Mouse (Mus musculus) stomach, embryonic 15.5 days (tissue): ENCODE data around the gene Irak2. TPM values are rescaled to one million over a fixed set of nuclear protein-coding genes. Genes with fewer than 3 reads are reported as not detected.

ENCODE experiments used
- ATAC-seq: fragments of 200-750 bp; cut with Nextera tagmentation; 2 replicates; pipeline ENCODE4 v1.8.0; 2017; ENCODE audit warnings: low read depth, moderate number of reproducible peaks, moderate TSS enrichment; ENCODE audit not compliant: insufficient read depth, low FRiP score
- H3K27ac ChIP-seq: fragments of 300-500 bp; sonication (generic); 2 replicates; pipeline ENCODE4 v1.5.1; 2015; ENCODE audit warnings: mild to moderate bottlenecking, inconsistent platforms
- H3K27me3 ChIP-seq: fragments of 300-500 bp; sonication (generic); replicated peaks from 2 replicates; pipeline ENCODE4 v1.6.1; 2015; ENCODE audit warnings: inconsistent platforms
- H3K36me3 ChIP-seq: fragments of 300-500 bp; sonication (generic); 2 replicates; pipeline ENCODE4 v1.6.1; 2015; ENCODE audit warnings: inconsistent platforms
- H3K4me1 ChIP-seq: fragments of 300-500 bp; sonication (generic); 2 replicates; pipeline ENCODE4 v1.6.1; 2015; ENCODE audit warnings: inconsistent platforms
- H3K4me2 ChIP-seq: fragments of 300-500 bp; sonication (generic); 2 replicates; pipeline ENCODE4 v1.6.1; 2015; ENCODE audit warnings: mild to moderate bottlenecking, inconsistent platforms
- H3K4me3 ChIP-seq: fragments of 300-500 bp; sonication (generic); replicated peaks from 2 replicates; pipeline ENCODE4 v1.5.1; 2015; ENCODE audit warnings: inconsistent platforms
- H3K9ac ChIP-seq: fragments of 300-500 bp; sonication (generic); 2 replicates; pipeline ENCODE4 v1.6.1; 2015; ENCODE audit warnings: inconsistent platforms
- H3K9me3 ChIP-seq: fragments of 300-500 bp; sonication (generic); 2 replicates; pipeline ENCODE4 v1.6.1; 2016; ENCODE audit warnings: inconsistent platforms
- WGBS: fragments of 180-500 bp; shearing (Covaris S2); methylation state at CpG from one replicate; pipeline ENCODE4 v1.1.7; 2015; 5-methylcytosine and 5-hydroxymethylcytosine counted together
- polyA plus RNA-seq: library from polyadenylated mRNA; unstranded; fragments of >200 nt; fragmentation: Nextera tagmentation; extraction: Ambion mirVana; gene quantifications from 2 replicates; pipeline ENCODE4 v1.2.1, GENCODE M21; 2015

Irak2 gene
- polyA plus RNA-seq, 1 experiment from 2014 or later, result 8.0 TPM

DNA sequence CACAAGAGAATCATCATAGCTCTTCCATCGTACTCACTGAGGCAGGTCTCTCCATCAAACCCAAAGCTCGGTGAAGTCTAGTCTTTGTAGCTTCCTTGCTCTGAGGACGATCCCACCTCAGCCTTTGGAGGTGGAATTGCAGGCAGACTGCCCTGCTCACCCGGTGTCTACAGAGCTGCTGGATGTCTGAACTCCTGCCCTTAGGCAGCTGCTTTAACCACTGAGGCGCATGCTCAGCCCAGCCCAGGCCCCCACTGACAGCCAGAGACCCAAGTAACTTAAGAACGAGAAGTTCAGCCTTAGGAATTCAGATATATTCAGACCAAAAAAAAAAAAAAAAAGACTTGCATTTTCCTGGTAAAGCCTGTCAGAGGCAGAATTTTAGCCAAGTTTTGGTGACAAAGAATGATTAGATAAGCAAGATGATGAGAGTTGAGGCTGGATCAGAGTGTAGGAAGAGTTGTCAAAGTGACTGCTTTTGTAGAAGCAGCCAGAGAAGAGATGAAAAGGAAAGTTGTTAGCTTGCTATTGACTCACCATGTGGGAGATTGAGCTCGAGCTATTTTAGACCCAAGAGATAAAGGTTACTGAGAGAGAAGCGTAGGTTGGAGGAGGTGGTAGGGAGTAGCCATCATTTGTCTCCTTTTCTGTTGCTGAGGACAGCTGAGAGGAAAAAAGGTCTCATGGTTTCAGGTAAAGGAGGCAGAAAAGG, 25.9 kb upstream of the Irak2 start:
- Histone ChIP-seq H3K27me3 (no peaks in the 10 kb centered on the region), H3K4me1 (no peaks in the 10 kb centered on the region), H3K36me3 (peaks cover 43% of the 10 kb centered on the region), H3K4me2 (no peak overlapping the region), H3K9me3 (no peaks in the 10 kb centered on the region), H3K4me3 (no peak overlapping the region), H3K9ac (no peak overlapping the region), H3K27ac (no peak overlapping the region)
- no peak for ATAC-seq
- 82% methylated on average over 8 of the region's 8 CpGs for WGBS

DNA sequence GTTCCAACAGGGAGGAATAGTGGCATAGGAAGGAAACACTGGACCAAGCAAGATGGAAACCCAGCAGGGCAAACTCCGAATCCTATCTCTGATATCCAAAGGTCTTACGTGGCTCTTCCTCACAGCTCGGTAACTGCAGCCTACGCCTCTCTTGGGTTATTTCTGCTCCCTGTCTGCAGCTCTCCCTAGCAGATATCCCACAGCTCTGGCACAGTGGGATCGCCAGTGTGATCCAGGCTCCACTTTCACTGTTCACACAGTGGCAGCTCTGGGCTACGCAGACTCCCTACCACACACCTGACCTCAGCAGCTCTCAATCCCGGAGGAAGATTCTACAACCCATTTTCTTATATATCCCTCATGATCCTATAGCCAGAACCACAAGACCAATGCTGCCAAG, 24.1 kb upstream of the Irak2 start:
- Histone ChIP-seq H3K36me3 (peaks cover 48% of the 10 kb centered on the region), H3K4me3 (no peak overlapping the region), H3K27ac (no peak overlapping the region), H3K27me3 (no peaks in the 10 kb centered on the region), H3K4me1 (no peaks in the 10 kb centered on the region), H3K9me3 (no peaks in the 10 kb centered on the region), H3K9ac (no peak overlapping the region), H3K4me2 (no peak overlapping the region)
- 96% methylated on average over 7 of the region's 7 CpGs for WGBS
- no peak for ATAC-seq

- H3K9me3 ChIP-seq, result no peaks in the 10 kb centered on the region
- no peak for ATAC-seq
- WGBS, result 97% methylated on average over 8 of the region's 8 CpGs
Measured at GRCm38 (mm10) chr6:113614997-113615396, 23.3 kb upstream of the Irak2 start.

GRCm38 (mm10) chr6:113615489-113615888, 22.8 kb upstream of the Irak2 start:
- H3K4me3 ChIP-seq, result no peak overlapping the region
- no peak overlapping the region for H3K9ac ChIP-seq
- peaks cover 44% of the 10 kb centered on the region for H3K36me3 ChIP-seq
- H3K4me1 ChIP-seq, result no peaks in the 10 kb centered on the region
- no peaks in the 10 kb centered on the region for H3K27me3 ChIP-seq
- 89% methylated on average over 4 of the region's 4 CpGs for WGBS
- ATAC-seq, result no peak
- H3K27ac ChIP-seq, result no peak overlapping the region
- no peak overlapping the region for H3K4me2 ChIP-seq
- H3K9me3 ChIP-seq, result no peaks in the 10 kb centered on the region

More at GRCm38 (mm10) chr6:113614997-113615396, 23.3 kb upstream of the Irak2 start:
- Histone ChIP-seq H3K4me3 (no peak overlapping the region), H3K27me3 (no peaks in the 10 kb centered on the region), H3K9ac (no peak overlapping the region), H3K4me2 (no peak overlapping the region), H3K27ac (no peak overlapping the region), H3K36me3 (peaks cover 48% of the 10 kb centered on the region), H3K4me1 (no peaks in the 10 kb centered on the region)

- WGBS, result 57% methylated on average over 5 of the region's 5 CpGs
- H3K27me3 ChIP-seq, result no peaks in the 10 kb centered on the region
- peaks cover 10% of the 10 kb centered on the region for H3K4me1 ChIP-seq
- H3K4me2 ChIP-seq, result peak overlapping the region; percentile 69
- H3K9ac ChIP-seq, result no peak overlapping the region; the same call in 1 of the 2 replicates
- peak overlapping the region; percentile 57; the same call in 1 of the 2 replicates for H3K27ac ChIP-seq
- no peak for ATAC-seq
- no peaks in the 10 kb centered on the region for H3K9me3 ChIP-seq
- H3K36me3 ChIP-seq, result no peaks in the 10 kb centered on the region
- peak overlapping the region; percentile 77 for H3K4me3 ChIP-seq
Measured at GRCm38 (mm10) chr6:113623386-113623785, 14.9 kb upstream of the Irak2 start.

GRCm38 (mm10) chr6:113623941-113624751, 14.1 kb upstream of the Irak2 start, which contains the start of gene Vhl:
Gene Vhl (plus strand): TSS chr6:113623959.
- Histone ChIP-seq H3K27me3 (no peaks in the 10 kb centered on the region), H3K4me3 (peak within 1 kb of the TSS; percentile 77), H3K36me3 (peaks cover 3% of the 10 kb centered on the region; the same call in 1 of the 2 replicates), H3K4me1 (peaks cover 10% of the 10 kb centered on the region), H3K9ac (peak within 1 kb of the TSS; percentile 81), H3K4me2 (peak within 1 kb of the TSS; percentile 69), H3K27ac (peak within 1 kb of the TSS; percentile 92), H3K9me3 (no peaks in the 10 kb centered on the region)
- WGBS, result under 1% methylated on average over 70 of the region's 76 CpGs
- ATAC-seq, result peak; percentile 82

DNA sequence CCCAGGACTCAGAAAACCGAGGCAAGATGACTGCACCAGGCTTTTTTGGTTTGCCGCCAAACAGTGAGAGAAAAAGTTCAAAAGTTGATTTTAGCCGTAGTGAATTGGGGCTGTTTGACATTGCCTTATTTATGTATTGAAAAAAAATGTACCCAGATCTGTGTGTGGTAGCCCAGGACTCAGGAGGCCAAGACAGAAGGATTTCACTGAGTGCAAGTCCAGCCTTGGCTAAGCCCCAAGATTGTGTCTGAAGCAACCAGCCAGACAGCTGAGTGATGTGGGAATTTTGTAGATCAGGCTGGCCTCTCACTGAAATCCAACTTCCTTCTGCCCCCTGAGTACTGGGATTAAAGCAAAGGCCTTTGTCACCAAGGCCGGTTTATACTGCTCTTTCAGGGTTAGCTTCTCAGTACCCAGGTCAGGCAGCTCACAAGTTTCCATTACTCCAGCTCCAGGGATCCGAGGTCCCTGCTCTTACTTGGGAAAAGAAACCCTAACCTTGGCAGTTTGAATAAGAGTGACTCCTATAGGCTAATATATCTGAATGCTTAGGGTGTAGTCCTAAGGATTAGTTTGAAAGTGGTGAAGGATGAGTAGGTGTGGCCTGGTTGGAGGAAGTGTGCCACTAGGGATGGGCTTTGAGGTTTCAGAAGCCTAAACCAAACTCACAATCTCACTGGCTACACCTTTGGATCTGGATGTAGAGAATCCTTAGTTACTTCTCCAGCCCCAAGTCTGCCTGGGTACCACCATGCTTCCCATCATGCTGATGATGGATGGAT, 13.1 kb upstream of the Irak2 start:
- Histone ChIP-seq H3K9ac (no peak overlapping the region), H3K27me3 (no peaks in the 10 kb centered on the region), H3K36me3 (peaks cover 8% of the 10 kb centered on the region; the same call in 1 of the 2 replicates), H3K4me1 (peaks cover 10% of the 10 kb centered on the region), H3K27ac (no peak overlapping the region), H3K9me3 (no peaks in the 10 kb centered on the region), H3K4me2 (peak overlapping the region; percentile 69), H3K4me3 (peak overlapping the region; percentile 77)
- no peak for ATAC-seq
- 28% methylated on average over 5 of the region's 5 CpGs for WGBS

DNA sequence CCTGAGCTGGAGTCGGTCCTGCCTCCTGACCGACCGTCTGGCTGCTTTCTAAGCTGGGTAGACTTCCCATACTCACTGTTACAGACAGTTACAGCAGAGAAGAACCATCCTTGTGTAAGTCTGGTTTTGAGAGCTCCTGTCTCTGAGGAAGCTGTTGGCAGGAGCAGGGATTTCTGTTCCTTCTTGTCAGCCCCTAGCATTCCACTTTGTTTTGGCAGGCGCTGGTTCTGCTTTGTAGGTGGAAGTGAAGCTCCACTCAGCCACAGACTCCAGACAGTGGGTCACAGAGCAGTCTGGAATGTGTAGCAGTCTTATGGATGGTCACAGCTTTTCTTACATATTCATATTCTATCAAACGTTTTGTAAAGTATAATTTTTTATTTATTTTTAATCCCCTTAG, 7.9 kb upstream of the Irak2 start:
- Histone ChIP-seq H3K36me3 (peaks cover 14% of the 10 kb centered on the region), H3K27ac (no peak overlapping the region)
- 75% methylated on average over 5 of the region's 5 CpGs for whole genome bisulfite sequencing

GRCm38 (mm10) chr6:113632863-113633262, 5.4 kb upstream of the Irak2 start:
- H3K27ac ChIP-seq, result no peak overlapping the region
- no peak overlapping the region for H3K4me2 ChIP-seq
- peaks cover 14% of the 10 kb centered on the region for H3K36me3 ChIP-seq
- no peak overlapping the region for H3K4me3 ChIP-seq
- no peaks in the 10 kb centered on the region for H3K27me3 ChIP-seq
- no peak for ATAC-seq
- no peak overlapping the region for H3K9ac ChIP-seq
- H3K9me3 ChIP-seq, result no peaks in the 10 kb centered on the region
- 81% methylated on average over 4 of the region's 4 CpGs for WGBS
- no peaks in the 10 kb centered on the region for H3K4me1 ChIP-seq

More for the DNA sequence above, 7.9 kb upstream of the Irak2 start:
- H3K27me3 ChIP-seq, result no peaks in the 10 kb centered on the region
- H3K9me3 ChIP-seq, result no peaks in the 10 kb centered on the region
- ATAC-seq, result no peak
- H3K4me3 ChIP-seq, result no peak overlapping the region
- peaks cover 4% of the 10 kb centered on the region for H3K4me1 ChIP-seq
- H3K4me2 ChIP-seq, result no peak overlapping the region
- no peak overlapping the region for H3K9ac ChIP-seq

GRCm38 (mm10) chr6:113639201-113639600, 934 bp downstream of the Irak2 start:
- Histone ChIP-seq H3K9ac (no peak overlapping the region), H3K4me2 (peak overlapping the region; percentile 66; the same call in 1 of the 2 replicates), H3K9me3 (no peaks in the 10 kb centered on the region), H3K4me3 (peak overlapping the region; percentile 56), H3K4me1 (peaks cover 3% of the 10 kb centered on the region; the same call in 1 of the 2 replicates), H3K27ac (no peak overlapping the region), H3K36me3 (no peaks in the 10 kb centered on the region), H3K27me3 (no peaks in the 10 kb centered on the region)
- no peak for ATAC-seq
- 73% methylated on average over 4 of the region's 4 CpGs for WGBS

- H3K4me2 ChIP-seq, result no peak overlapping the region
- H3K27ac ChIP-seq, result no peak overlapping the region
- no peaks in the 10 kb centered on the region for H3K27me3 ChIP-seq
- 76% methylated on average over 8 of the region's 8 CpGs for WGBS
- H3K4me1 ChIP-seq, result peaks cover 3% of the 10 kb centered on the region; the same call in 1 of the 2 replicates
- no peak for ATAC-seq
- H3K9ac ChIP-seq, result no peak overlapping the region
- H3K4me3 ChIP-seq, result no peak overlapping the region
- no peaks in the 10 kb centered on the region for H3K9me3 ChIP-seq
- no peaks in the 10 kb centered on the region for H3K36me3 ChIP-seq
Measured at GRCm38 (mm10) chr6:113642605-113643004, 4.3 kb downstream of the Irak2 start.
